22 mouse cellular contexts compared by ENCODE assay signal in genomic region chr2:22876614-22877013, GRCm38 (mm10). TPM values are rescaled to one million over a fixed set of nuclear protein-coding genes. Genes with fewer than 3 reads are reported as not detected.
DNase-seq lines count a peak whose midpoint lies in the region; ATAC-seq and TF ChIP-seq lines count a peak whose summit lies in the region.
"Had no signal": no experiment of that assay in that cellular context is flagged by ENCODE, and none has a peak within 500 bp of the region (broad histone marks: within the 10 kb centered on the region; RNA-seq: fewer than 3 reads in every experiment).

No protein-coding gene starts in this region.

- no peaks in the 10 kb centered on the region for H3K9me3 ChIP-seq in intestine, embryonic 14.5 days (ENCODE audit: control insufficient read depth, low read length)
- no peaks in the 10 kb centered on the region; the same call in 1 of the 2 replicates for H3K9me3 ChIP-seq in intestine, embryonic 15.5 days
- no peaks in the 10 kb centered on the region for H3K9me3 ChIP-seq in intestine, postnatal 0 days (ENCODE audit: control insufficient read depth)
- H3K9me3 ChIP-seq in heart, embryonic 11.5 days (replicated peaks; ENCODE audit: control insufficient read depth, low read length): no peaks in the 10 kb centered on the region
- H3K9me3 ChIP-seq: embryonic facial prominence, embryonic 13.5 days; embryonic facial prominence, embryonic 15.5 days; forebrain, embryonic 10.5 days; forebrain, embryonic 12.5 days had no signal

- 74% methylated on average over 3 of the region's 3 CpGs for WGBS in intestine, embryonic 14.5 days
- 65% methylated on average over 3 of the region's 3 CpGs for WGBS in intestine, embryonic 15.5 days
- WGBS in intestine, postnatal 0 days: 37% methylated on average over 3 of the region's 3 CpGs
- 90% methylated on average over 3 of the region's 3 CpGs for WGBS in heart, embryonic 11.5 days (ENCODE audit: insufficient replicate concordance)

- ATAC-seq in intestine, embryonic 14.5 days (replicated peaks; ENCODE audit: low FRiP score, low TSS enrichment, low read depth): peak; percentile 76; the same call in 1 of the 2 replicates
- ATAC-seq in intestine, embryonic 15.5 days: peak; percentile 84
- peak; percentile 74 for ATAC-seq in intestine, postnatal 0 days
- no peak for ATAC-seq in heart, embryonic 11.5 days (replicated peaks; ENCODE audit: insufficient number of reproducible peaks, low FRiP score, low TSS enrichment)
- ATAC-seq: forebrain, embryonic 14.5 days; forebrain, embryonic 16.5 days had no signal

- no peak overlapping the region for H3K27ac ChIP-seq in intestine, embryonic 14.5 days (ENCODE audit: low read depth)
- no peak overlapping the region for H3K27ac ChIP-seq in intestine, embryonic 15.5 days
- no peak overlapping the region for H3K27ac ChIP-seq in intestine, postnatal 0 days (ENCODE audit: low read depth, low read length)
- no peak overlapping the region for H3K27ac ChIP-seq in heart, embryonic 11.5 days (ENCODE audit: low read depth, low read length)
- H3K27ac ChIP-seq: embryonic facial prominence, embryonic 13.5 days; embryonic facial prominence, embryonic 15.5 days; forebrain, embryonic 10.5 days; forebrain, embryonic 12.5 days had no signal

- no peak for TF ChIP-seq CTCF in intestine, postnatal 0 days (IDR thresholded peaks at IDR 0.05; ENCODE audit: low read depth)

- H3K9ac ChIP-seq in intestine, embryonic 14.5 days (ENCODE audit: low read length): no peak overlapping the region
- no peak overlapping the region for H3K9ac ChIP-seq in intestine, embryonic 15.5 days
- H3K9ac ChIP-seq in intestine, postnatal 0 days (ENCODE audit: low read depth, low read length): no peak overlapping the region
- H3K9ac ChIP-seq in heart, embryonic 11.5 days (ENCODE audit: low read depth, low read length): no peak overlapping the region
- H3K9ac ChIP-seq: embryonic facial prominence, embryonic 13.5 days; embryonic facial prominence, embryonic 15.5 days; forebrain, embryonic 12.5 days had no signal

- H3K4me1 ChIP-seq in intestine, embryonic 14.5 days (replicated peaks; ENCODE audit: control insufficient read depth, insufficient read depth, low read length): no peaks in the 10 kb centered on the region
- H3K4me1 ChIP-seq in intestine, embryonic 15.5 days (replicated peaks): no peaks in the 10 kb centered on the region
- 0 out of 2 replicates have a peak, but pooled peaks cover 4% of the 10 kb centered on the region for H3K4me1 ChIP-seq in intestine, postnatal 0 days (replicated peaks; ENCODE audit: control insufficient read depth, insufficient read depth, low read length)
- no peaks in the 10 kb centered on the region for H3K4me1 ChIP-seq in heart, embryonic 11.5 days (ENCODE audit: control insufficient read depth, insufficient read depth, low read length)
- H3K4me1 ChIP-seq: embryonic facial prominence, embryonic 13.5 days; embryonic facial prominence, embryonic 15.5 days; forebrain, embryonic 10.5 days; forebrain, embryonic 12.5 days had no signal

- H3K4me2 ChIP-seq in intestine, embryonic 14.5 days (ENCODE audit: low read length): no peak overlapping the region
- H3K4me2 ChIP-seq in intestine, embryonic 15.5 days (replicated peaks): no peak overlapping the region
- H3K4me2 ChIP-seq in intestine, postnatal 0 days (replicated peaks; ENCODE audit: low read depth): no peak overlapping the region
- no peak overlapping the region for H3K4me2 ChIP-seq in heart, embryonic 11.5 days
- H3K4me2 ChIP-seq: embryonic facial prominence, embryonic 13.5 days; embryonic facial prominence, embryonic 15.5 days; forebrain, embryonic 12.5 days had no signal

- DNase-seq in intestine, embryonic 14.5 days (ENCODE audit: low spot score): no peak
- DNase-seq in adrenal gland, postnatal 10 days: no peak
- DNase-seq in natural killer cell, adult 2 months (ENCODE audit: low spot score in 2 of 2): no peak
- DNase-seq: adrenal gland, adult 2 months; adrenal gland, postnatal 14 days; adrenal gland, postnatal 36 days; cerebellum, adult 18-20 months; cerebellum, adult 8-10 months; cerebellum, adult 9-11 months; cerebellum, postnatal 14 days; cerebellum, postnatal 36 days; embryo, embryonic 11 days had no signal

- no peak overlapping the region for H3K4me3 ChIP-seq in intestine, embryonic 14.5 days (ENCODE audit: low read depth, low read length)
- H3K4me3 ChIP-seq in intestine, embryonic 15.5 days (replicated peaks): no peak overlapping the region
- H3K4me3 ChIP-seq in intestine, postnatal 0 days (ENCODE audit: low read depth, low read length): no peak overlapping the region
- no peak overlapping the region for H3K4me3 ChIP-seq in heart, embryonic 11.5 days (ENCODE audit: low read depth, low read length)
- H3K4me3 ChIP-seq: embryonic facial prominence, embryonic 13.5 days; embryonic facial prominence, embryonic 15.5 days; erythroblast, embryonic 14.5 days; forebrain, embryonic 10.5 days; forebrain, embryonic 12.5 days had no signal

- no peaks in the 10 kb centered on the region for H3K36me3 ChIP-seq in intestine, embryonic 14.5 days (ENCODE audit: control insufficient read depth, insufficient read depth, low read length)
- H3K36me3 ChIP-seq in intestine, embryonic 15.5 days: no peaks in the 10 kb centered on the region
- H3K36me3 ChIP-seq in intestine, postnatal 0 days (ENCODE audit: control insufficient read depth, insufficient read depth): no peaks in the 10 kb centered on the region
- no peaks in the 10 kb centered on the region for H3K36me3 ChIP-seq in heart, embryonic 11.5 days (ENCODE audit: control insufficient read depth, insufficient read depth, low read length)
- H3K36me3 ChIP-seq: embryonic facial prominence, embryonic 13.5 days; embryonic facial prominence, embryonic 15.5 days; forebrain, embryonic 10.5 days; forebrain, embryonic 12.5 days had no signal

- no peaks in the 10 kb centered on the region for H3K27me3 ChIP-seq in intestine, embryonic 14.5 days (replicated peaks; ENCODE audit: control insufficient read depth, insufficient read depth, low read length)
- no peaks in the 10 kb centered on the region for H3K27me3 ChIP-seq in intestine, embryonic 15.5 days (replicated peaks)
- no peaks in the 10 kb centered on the region for H3K27me3 ChIP-seq in intestine, postnatal 0 days (replicated peaks; ENCODE audit: control insufficient read depth, insufficient read depth, low read length)
- H3K27me3 ChIP-seq in heart, embryonic 11.5 days (ENCODE audit: control insufficient read depth, insufficient read depth, low read length): no peaks in the 10 kb centered on the region
- H3K27me3 ChIP-seq: embryonic facial prominence, embryonic 13.5 days; embryonic facial prominence, embryonic 15.5 days; forebrain, embryonic 12.5 days had no signal

RNA-seq across cellular contexts. Expression of gene Pdss1, which starts 18.7 kb away (rescaled TPM):
- polyA plus RNA-seq in intestine, embryonic 14.5 days (2014; fragmentation: Nextera tagmentation; extraction: Ambion mirVana): 27.7 and 29.6 TPM in 2 replicates
- 35.3 TPM in 2 replicates for polyA plus RNA-seq in intestine, embryonic 15.5 days (2015; fragmentation: Nextera tagmentation; extraction: Ambion mirVana)
- polyA plus RNA-seq in intestine, postnatal 0 days (2015; fragmentation: Nextera tagmentation; extraction: Ambion mirVana): 23.1 and 26.6 TPM in 2 replicates
- 10 to 100 TPM; 17.8 to 22.0 TPM for total RNA-seq in adrenal gland, postnatal 10 days (2021)
- polyA plus RNA-seq in heart, embryonic 11.5 days (2014; fragmentation: Nextera tagmentation; extraction: Ambion mirVana): 32.1 and 35.6 TPM in 2 replicates
